Mouse (Mus musculus) right cerebral cortex, postnatal 14 days (tissue): Measurements from ENCODE around the gene Atg7.
"Not testable (repeated sequence)": the region's sequence is repeated elsewhere in the genome, so short reads cannot be mapped to it uniquely, and the experiment has no call there.

ENCODE experiments used
- DNase-seq: peaks from one replicate; pipeline ENCODE4 v3.0.0; 2022

The Atg7 gene

DNA sequence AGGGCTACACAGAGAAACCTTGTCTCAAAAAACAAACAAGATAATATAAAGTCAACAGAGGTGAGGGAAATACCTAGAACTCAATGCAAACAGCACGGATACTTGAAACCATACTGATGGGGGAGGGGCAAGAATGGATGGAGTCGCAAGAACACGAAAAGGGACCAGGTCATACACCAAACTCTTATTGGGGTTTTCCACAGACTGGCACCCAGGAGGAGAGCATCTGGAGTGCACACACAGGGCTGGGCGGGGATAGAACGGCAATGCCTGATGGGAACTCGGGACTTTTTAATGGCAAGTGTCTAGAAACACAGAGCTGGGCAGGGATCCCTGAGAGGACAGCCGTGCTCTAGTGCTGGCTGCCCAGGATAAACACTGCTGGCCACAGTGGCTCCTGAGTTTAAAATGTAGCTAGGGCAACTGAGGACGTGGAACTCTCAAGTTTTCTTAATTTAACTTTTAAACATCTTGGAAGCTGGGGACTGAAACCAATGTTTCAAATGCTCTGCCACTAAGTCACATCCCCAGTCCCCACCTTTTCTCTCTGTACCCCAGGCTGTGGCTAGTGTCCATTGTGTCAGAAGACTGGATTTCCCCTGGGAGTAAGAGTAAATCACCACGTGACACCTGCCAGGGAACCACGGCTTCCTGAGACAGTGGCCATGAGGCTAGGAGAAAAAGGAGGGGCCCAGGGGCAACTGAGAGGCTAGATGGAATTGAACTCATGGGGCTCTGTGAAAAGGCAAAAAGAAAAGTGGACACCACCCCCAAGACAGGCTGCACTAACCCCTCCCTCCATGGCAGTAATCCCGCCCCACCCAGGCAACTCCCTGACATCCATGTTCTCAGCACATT, 243.8 kb downstream of the Atg7 start:
- DNase-seq, result no peak

- peak; percentile 64 for DNase-seq
Observed at GRCm38 (mm10) chr6:114888922-114889321, 246.0 kb downstream of the Atg7 start.

GRCm38 (mm10) chr6:114889971-114890370, 247.1 kb downstream of the Atg7 start:
- DNase-seq, result not testable (repeated sequence)

DNA sequence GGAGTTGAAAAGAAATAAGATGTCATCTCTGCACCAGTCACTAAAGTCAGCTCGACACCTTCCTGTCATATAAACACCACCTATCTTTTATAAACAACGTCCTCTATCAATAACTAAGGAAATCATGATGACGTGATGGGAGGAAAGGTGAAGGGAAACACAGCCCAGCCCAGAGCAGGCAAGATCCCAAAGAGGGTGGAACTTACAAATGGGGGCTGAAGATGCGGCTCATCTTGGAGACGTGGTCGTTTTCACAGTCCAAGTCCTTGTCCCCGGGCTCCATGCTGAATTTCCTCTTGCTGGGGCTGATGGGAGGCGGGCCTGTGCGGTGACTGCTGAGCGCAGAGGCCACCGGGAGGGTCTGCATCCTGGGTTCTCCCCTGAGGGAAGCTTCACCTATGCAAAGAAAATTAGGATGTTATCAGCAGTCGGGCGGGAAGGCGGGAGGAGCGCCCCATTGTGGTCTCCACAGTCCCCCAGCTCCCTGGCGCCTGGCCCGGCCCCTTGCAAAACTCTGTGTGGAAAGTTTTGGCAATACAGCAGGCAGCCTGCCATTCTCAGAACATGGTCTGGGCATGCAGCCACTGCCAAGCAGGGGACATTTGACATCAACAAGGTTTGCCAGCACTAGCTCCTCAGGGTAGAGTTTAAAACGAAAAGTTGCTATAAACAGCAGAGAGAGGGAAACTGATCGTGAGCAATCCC, 247.7 kb downstream of the Atg7 start:
- DNase-seq, result peak; percentile 74

DNA sequence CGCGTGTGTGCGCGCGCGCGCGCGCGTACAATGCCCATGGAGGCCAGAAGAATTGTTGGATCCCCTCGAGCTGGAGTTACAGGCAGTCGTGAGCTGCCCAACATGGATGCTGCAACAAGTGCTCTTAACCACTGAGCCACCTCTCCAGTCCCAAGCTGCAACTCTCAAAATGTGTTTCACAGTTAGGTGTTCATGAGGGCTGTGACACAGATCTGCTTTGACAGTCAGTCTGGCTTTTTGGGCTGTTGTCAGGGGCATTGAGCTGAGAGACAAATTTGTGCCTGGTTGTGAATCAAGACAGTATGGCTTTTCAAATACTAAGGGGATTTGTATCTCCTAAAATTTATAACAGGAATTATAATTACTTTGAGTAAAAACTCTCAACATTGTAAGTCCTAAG, 248.4 kb downstream of the Atg7 start:
- DNase-seq, result no peak

DNA sequence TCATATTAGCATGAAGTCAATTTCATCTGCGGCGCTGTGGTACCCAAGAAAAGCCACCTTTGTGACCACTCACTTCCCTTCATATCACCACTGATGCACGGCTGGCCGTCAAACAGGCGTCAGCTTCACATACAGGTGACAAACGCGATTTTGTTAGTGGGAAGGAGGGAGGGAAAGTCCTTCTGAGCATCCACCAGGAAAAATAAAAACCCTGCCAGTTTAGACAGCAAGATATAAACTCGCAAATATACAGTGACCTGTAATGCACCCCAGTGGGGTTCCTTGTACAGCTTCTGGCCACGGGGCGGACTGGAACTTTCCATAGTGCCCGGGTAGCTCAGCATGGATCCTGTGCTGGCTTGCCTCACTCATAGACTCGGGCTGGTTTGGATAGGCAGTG, 248.9 kb downstream of the Atg7 start:
- no peak for DNase-seq

- peak; percentile 58 for DNase-seq
Observed at GRCm38 (mm10) chr6:114892363-114892762, 249.5 kb downstream of the Atg7 start.

DNA sequence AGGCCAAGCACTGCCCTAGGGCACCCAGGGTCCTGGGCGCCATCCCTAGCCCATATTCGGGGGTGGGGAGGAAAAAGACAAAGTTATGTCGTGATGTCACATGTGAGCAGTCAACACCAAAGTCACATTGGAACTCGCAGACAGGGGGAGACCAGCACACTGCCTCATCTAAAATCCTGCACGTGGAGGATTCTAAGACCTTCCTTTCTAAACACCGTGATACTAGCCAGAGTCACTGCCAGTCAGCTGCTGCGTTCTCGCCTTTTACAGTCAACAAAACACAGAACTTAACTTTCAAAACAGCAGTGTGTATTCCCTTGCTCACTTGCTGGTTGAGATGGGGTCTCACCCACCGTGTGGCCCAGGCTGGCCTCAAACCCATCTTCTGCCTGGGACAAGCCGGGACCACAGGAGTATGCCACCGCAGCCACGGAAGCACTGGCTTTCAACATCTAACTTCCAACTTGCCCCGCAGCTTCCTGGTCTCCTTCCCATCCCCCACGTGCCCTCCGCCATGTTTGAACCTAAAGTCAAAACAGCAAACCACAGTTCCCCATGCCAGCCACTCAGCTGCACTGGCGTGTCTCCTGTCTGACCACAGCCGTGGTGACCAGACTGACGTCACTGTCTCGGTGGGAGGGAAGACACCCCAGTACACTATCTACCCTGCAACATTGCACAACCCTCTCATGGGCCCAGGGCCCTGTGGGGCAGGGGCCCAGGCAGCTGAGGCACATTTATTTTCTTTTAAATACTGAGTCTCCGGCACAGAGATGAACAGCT, 250.7 kb downstream of the Atg7 start:
- peak; percentile 56 for DNase-seq

DNA sequence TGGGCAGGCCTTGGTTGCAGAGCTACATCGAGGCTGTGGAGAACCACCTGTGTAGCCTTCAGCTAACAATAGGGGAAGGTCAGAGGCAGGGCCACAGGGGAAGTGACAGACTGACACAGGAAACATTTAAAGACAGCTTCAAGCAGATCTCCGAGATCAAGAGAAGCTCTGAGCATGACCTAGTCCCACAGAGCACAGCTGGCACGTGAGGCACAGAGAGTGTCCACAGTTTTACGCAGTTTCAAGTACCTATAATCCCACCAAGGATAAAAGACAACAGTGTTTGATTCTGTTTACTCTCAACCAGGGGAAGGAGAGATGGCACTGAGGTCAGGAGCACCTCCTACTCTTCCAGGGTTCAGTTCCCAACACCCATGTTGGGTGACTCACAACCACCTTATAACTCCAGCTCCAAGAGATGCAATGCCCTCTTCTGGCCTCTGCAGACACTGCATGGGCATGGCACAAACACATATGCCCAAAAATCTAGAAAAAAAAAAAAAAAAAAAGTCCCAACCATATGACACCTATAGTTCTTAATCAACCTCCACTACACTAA, 251.7 kb downstream of the Atg7 start:
- DNase-seq, result no peak

DNA sequence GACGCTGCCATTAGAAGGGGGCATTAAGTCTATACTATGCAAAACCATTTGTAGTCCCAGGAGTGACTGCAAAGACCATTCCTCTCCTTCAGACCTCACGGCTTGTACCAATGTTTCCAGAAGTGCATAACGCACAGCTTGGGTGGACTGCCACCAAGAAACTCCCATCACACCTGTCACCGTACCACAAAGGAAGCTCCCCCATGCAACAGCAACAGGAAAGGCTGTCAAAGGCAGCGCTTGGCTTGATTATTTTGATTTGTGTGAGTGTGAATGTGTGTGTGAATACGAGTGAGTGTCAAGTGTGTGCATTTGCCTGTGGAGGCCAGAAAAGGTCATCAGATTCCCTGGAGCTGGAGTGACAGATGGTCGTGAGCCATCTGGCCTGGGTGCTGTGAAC, 252.3 kb downstream of the Atg7 start:
- DNase-seq, result no peak

- no peak for DNase-seq
Observed at GRCm38 (mm10) chr6:114896281-114896680, 253.4 kb downstream of the Atg7 start.

- DNase-seq, result no peak
Observed at GRCm38 (mm10) chr6:114898949-114899348, 256.1 kb downstream of the Atg7 start.

- DNase-seq, result no peak
Observed at GRCm38 (mm10) chr6:114899652-114900051, 256.8 kb downstream of the Atg7 start.

DNA sequence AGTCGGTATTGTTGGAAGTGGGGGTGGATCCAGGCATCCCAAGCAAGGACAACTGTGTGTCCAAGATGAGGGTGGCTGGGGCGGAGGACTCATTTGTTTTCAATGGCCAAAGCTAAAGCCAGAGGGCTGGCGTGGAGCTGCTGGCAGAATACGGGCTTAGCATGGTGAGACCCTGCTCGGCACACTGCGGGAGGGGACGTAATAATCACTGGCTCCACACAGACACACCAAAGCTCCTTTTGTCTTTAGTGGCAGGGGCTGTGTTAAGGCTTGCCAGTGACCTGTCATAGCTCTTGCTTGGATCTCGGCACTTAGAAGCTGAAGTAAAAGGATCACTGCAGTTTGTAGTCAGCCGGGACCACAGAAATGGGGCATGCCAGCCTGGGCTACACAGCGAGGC, 257.3 kb downstream of the Atg7 start:
- DNase-seq, result no peak

DNA sequence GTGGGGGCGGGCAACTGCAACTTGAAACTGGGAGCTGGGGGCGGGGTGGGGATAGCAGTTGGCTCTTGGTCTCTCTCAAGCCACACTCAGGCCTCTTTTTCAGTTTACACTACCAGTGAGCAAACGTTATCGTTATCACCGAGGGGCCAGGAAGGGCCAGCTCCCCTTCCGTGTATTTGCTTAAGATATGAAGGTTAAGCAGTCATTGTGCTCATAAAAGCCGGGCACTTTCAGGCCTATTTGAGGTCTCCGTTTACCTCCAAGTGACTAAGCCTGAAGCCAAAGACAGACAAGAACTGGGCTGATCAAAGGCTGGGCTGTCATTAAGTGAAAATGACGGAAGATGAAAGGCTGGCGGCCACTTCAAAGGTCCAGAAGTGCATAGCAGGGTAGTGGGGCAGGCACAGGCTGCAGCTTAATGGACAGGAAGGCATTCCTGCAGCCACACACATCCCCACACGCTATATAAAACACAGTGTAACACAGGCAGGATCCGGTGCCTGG, 258.5 kb downstream of the Atg7 start:
- DNase-seq, result no peak

GRCm38 (mm10) chr6:114901921-114902320, 259.0 kb downstream of the Atg7 start:
- no peak for DNase-seq

- no peak for DNase-seq
Observed at GRCm38 (mm10) chr6:114904233-114904632, 261.3 kb downstream of the Atg7 start.

DNA sequence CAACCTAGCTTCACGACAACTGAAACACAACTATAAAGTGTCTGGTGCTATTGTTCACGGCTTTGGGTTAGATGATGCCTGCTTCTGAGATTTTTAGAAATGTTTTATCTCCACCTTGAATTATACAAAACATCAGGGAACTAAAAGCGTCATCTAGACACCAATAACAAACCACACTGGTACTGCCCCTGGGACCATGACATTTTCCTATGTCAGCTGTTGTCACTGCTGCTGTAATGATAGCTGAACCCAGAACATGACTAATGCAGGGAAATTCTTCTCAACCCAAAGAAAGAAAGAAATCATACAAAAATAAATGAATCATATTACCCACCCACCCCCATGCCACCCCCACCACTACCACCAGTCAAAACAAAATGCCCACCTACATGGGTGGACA, 261.9 kb downstream of the Atg7 start:
- no peak for DNase-seq

- DNase-seq, result no peak
Observed at GRCm38 (mm10) chr6:114905253-114906028, 262.5 kb downstream of the Atg7 start.

GRCm38 (mm10) chr6:114906209-114906608, 263.3 kb downstream of the Atg7 start:
- DNase-seq, result no peak

GRCm38 (mm10) chr6:114907459-114907858, 264.6 kb downstream of the Atg7 start:
- no peak for DNase-seq

GRCm38 (mm10) chr6:114909801-114910200, 266.9 kb downstream of the Atg7 start:
- no peak for DNase-seq
